Mouse (Mus musculus) 416B (cell line): ENCODE results near the gene Lpp.

Source experiments
- DNase-seq: peaks from one replicate; pipeline ENCODE4 v3.0.0; 2011; ENCODE audit warnings: low read depth

Lpp gene

DNA sequence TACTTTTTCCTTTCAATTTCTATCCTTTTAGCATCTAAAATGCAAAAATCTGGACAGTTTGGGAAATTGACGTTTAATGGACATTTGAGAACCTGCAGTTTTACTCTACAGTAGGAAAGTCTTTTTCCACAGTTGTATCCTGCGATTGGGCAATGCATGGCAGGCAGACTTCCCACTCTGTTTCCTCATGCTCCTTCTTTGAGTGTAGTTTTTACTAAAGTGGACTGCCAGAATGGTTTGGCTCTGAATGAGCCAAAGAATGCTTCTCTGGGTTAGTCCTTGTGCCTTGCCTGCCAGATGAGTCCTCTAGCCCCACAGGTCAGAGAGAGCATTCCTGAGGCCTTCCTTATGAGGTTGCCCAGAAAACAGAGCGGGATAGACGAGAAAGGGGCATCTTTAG is 166.5 kb downstream of the Lpp start:
- no peak for DNase-seq

DNA sequence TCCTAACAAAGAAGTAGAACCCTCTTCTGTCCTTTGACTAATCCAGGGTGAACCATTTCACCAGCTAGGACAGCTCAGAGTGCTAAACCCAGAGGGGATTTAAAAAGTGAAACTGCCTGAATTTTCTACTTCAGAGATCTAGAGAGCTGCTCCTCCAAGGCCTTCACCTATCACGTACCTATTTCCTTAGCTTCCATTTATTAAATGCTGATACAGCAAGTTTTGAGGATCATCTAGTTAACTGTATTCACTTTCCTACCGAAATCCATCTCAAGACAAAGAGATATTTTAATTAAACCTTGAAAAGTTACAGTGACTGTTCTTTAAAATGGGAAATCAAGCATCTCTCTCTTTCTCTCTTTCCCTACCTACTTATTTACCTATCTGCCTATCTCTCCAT is 167.7 kb downstream of the Lpp start:
- DNase-seq: no peak

- DNase-seq: no peak
These were observed 168.3 kb downstream of the Lpp start for GRCm38 (mm10) chr16:24561602-24562001.

GRCm38 (mm10) chr16:24565311-24565710 is 172.0 kb downstream of the Lpp start:
- no peak for DNase-seq

DNA sequence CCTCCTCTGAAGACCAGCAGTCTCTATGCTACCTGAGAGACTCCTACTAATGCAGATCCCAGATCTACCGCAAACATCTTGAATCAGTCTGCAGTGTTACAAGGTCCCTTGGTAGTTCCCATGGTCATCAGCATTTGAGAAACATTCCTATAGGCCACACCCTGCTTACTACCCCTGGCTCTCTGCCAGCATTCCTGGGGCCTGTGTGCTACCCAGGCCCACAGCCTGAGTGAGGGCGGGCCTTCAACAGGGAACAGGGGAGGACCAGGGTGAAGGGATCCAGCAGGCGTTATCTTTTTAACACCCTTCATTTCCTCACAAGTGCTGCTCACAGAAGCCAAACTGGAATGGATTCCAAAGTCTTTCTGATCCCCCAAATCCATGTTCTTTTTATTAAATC is 173.0 kb downstream of the Lpp start:
- no peak for DNase-seq

DNA sequence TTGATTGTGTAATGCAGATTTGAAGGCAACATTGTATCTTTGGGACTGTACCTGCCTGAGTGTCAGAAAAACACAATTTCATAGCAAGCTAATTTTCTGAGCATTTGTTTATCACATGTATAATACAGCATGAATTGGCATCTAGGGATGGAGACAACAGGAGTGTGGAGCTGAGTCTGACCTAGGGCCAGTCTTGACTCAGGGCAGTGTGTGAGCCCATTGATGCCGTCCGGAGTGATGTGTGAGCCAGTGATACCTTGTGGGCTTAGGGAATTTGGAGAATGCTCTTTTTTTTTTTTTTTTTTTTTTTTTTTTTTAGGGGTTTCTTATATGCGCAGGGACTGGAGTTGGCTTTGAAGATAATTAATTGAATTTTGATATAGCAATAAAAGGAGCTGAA is 174.3 kb downstream of the Lpp start:
- DNase-seq: no peak

DNA sequence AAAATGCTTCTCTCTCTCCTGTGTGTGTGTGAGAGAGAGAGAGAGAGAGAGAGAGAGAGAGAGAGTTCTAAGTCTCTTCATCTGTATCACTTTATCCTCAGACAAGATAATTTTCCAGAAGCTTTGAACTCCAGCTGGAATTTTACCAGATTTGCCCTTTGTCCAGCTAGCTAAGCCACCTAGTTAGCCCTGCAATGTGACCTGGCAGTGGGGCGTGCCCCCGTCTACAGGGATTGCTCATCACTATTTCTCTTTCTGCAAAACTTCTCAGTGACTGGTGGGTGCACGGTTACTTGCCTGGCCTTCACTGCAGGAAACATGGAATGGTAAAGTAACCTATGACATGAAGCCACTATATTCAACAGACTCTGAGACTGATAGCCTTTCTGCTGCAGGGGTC is 174.8 kb downstream of the Lpp start:
- no peak for DNase-seq

DNA sequence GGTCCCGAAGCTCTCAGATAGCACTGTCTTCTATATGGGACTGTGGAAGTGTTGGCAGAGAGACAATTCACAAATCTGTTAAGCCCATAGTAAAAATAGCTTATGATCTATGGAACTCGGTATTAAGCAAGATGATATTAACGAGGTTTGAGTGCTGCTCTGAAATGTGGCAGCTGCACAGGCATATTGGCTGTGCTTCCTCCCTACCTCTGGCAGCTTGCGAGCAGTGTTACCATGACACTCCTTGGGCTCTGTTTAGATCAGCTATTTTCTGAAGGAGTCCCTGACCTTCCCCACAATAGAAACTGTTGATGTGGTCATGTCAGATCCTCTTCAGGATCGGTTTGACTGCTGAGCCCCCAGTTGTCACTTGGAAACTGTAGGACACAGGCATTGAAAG is 176.4 kb downstream of the Lpp start:
- no peak for DNase-seq

GRCm38 (mm10) chr16:24576999-24577398 is 183.7 kb downstream of the Lpp start:
- DNase-seq: no peak

GRCm38 (mm10) chr16:24577798-24578197 is 184.5 kb downstream of the Lpp start:
- DNase-seq: peak; percentile 44

DNA sequence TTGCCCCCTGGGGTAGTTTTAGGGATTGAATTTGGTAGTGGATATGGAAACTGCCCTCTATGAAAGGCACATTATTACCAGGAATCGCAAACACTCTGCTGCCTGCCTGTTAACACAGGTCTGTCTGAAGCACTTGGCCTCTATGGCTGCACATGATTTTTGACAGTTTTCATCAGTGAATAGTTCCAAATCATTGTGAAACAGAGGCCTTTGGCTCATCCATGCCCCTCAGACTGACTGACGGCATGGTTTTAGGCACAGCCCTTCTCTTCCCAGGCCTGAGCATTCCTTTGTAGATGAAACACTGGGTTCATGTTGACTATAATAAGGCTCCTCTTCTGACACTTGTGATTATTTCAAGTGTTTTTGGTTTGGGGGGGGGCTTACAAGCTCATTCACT is 189.5 kb downstream of the Lpp start:
- DNase-seq: no peak

DNA sequence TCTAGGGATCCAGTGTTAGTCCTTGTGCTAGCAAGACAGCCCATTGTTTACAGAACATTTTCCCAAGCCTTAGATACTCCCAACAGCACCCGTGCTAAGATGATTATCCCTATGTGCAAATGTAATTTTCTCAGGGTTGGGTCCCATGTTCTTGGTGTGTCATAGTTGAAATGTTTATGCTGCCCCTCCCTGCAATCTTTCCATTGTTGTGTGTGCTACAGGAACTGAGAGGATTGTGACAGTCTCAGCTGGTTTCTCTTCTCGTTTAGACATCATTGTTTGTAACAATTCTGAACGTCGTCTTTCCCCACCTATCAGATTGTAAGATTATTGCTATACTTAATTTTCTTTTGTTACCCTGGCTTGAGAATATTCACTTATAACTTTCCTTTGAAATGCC is 200.2 kb downstream of the Lpp start:
- DNase-seq: no peak

DNA sequence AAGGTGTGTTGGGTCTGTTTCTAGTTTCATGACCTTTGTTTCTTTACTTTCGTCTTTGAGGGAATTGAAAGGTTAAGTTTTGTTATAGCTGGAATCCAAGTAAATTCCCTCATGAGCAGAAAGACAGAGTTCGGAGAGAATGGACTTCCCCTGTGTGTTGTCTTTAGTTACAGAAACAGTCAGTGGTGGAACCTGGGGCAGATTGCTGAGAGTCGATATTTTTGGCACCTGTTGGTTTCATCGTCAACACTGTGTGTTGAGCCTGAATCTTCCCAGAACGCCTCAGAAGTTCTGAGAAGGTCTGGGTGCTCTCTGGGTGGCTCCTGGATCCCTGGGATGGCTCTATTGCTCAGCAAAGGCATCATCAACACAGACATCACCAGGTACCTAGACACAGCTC is 201.2 kb downstream of the Lpp start:
- DNase-seq: no peak

- no peak for DNase-seq
These were observed 202.2 kb downstream of the Lpp start for GRCm38 (mm10) chr16:24595493-24595892.

DNA sequence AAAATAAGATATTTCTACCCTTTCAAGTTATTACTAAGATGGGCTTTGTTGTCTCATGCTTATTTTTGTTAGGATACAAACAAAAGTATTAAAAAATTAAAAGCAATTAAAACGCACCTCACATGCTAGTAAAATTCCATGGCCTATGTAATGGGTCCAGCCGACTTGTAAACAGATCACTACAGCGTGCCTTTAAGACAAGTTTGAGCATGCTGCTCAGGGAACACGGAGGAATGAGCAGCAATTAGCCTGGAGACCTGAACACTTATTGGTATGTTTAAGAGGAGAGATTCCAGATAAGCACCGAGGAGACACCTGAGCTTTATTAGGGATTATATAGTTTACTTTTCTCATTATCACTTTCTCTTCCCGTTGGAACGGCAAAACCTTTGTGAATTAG is 205.3 kb downstream of the Lpp start:
- DNase-seq: no peak

- peak; percentile 31 for DNase-seq
These were observed 206.5 kb downstream of the Lpp start for GRCm38 (mm10) chr16:24599766-24600165.

DNA sequence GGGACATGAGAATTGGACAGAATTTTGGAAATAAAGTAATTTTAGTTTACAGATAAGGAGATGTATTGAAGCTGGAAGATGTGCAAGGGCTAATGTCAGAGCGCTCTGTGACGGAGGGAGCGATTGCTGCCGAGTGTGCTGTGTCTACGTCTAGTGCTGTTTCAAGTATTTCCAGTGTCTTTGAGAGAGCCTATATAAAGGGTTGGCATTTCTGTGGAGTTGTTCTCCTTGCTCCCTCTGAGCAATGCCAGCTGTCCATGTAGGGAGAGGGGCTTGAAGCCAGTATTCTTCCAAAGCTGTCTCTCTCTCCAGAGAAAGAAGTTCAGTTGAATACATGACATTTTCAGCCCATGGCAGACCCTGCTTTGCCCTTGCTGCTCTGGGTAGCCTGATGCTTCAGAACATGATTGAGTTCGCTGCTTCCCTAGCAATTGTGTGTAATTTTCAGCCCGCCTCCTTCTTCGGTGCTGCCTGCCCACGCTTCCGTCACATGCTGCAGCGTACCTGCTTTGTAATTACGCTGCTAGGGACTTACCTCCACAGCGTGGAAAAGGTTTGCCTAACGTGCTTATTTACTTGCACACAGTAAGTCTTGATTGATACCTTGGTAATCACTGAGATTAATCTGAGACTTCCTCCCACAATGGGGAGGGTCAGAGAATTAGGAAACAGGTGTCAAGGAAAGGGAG is 207.1 kb downstream of the Lpp start:
- no peak for DNase-seq

- no peak for DNase-seq
These were observed 210.0 kb downstream of the Lpp start for GRCm38 (mm10) chr16:24603342-24603741.

GRCm38 (mm10) chr16:24607896-24608457 is 214.7 kb downstream of the Lpp start:
- no peak for DNase-seq

DNA sequence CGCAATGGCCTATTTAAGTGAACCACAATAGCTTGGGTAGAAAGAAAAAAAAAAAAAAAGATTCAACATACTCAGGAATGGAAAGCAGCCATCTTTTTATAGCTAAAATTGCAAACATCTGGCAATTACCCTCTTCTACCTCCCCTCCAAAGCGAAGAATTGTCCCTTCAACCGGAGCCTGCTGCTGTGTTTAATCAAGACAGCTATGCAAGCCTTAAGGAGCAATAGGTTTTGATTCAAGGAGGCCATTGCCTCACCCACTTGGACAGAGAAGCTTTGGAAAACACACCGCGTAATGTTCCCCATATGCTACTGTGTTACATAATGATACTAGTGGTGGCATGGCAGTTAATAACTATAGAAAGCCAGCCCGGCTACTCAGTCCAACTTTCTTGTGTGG is 226.2 kb downstream of the Lpp start:
- DNase-seq: no peak

DNA sequence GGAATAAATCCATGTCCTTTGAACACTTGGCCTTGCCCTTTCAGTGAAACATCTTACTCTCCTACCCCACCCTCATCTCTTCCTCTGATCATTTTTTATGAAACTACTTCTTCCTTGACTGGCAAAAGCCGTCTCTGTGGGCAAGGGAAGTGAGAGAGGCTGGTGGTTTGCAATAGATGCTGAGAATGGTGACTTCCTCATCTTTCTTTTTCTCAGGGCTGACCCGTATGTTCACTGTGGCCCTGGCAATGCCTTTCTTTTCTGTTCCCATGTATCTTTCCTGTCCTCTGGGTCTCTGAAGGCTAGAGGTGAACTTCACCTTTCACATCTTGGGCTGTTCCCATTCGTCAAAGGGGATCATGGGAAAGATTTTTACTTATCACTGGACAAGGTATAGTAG is 226.7 kb downstream of the Lpp start:
- DNase-seq: peak; percentile 43

GRCm38 (mm10) chr16:24622226-24623194 is 229.2 kb downstream of the Lpp start:
- DNase-seq: no peak

DNA sequence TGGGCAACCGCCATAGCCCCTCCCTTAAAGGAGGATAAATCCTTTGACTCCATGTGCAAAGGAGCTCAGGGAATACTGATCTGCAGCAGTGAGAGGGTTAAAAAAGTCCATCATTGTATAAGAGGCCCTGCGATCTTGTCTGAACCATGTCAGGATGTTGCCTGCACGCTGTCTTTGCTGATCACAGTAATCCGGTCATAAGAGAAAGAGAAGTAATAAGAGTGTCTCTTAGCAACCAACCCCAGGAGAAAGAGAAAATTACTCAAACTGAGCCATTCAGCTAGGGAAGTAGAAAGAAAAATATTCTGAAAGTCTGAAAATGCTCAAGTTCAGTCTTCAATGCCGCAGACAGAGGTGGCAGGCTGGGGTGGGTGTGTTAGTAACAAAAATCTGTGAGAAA is 231.0 kb downstream of the Lpp start:
- DNase-seq: no peak
